8 mouse cellular contexts compared by ENCODE assay signal in the genomic region with DNA sequence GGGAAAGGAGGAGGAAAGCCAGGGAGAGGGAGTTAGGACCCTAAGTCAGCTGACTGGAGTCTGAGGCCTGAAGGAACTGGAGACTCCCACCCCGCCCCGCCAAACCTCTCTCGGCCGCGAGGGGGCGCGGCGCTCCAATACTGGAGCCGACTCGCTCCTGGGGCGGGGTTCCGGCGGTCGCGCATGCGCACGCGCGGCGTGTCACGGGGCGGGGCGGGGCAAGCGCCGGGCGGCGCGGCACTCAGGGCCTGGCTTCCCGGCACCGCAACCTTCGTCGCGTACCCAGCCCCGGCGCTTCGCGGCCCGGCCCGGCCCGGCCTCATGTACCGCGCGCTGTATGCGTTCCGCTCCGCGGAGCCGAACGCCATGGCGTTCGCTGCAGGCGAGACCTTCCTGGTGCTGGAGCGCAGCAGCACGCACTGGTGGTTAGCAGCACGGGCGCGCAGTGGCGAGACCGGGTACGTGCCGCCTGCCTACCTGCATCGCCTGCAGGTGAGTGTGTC. TPM values are rescaled to one million over a fixed set of nuclear protein-coding genes. Genes with fewer than 3 reads are reported as not detected.
DNase-seq lines count a peak whose midpoint lies in the region; ATAC-seq and TF ChIP-seq lines count a peak whose summit lies in the region.

A gene (plus strand): TSS at position 206 of the 503 bp plus-strand sequence.

- TF ChIP-seq CTCF in embryonic fibroblast, embryonic 13.5 days (IDR thresholded peaks at IDR 0.05; ENCODE audit: borderline replicate concordance, insufficient read depth, low read length) = peak; percentile 44; the same call in 1 of the 2 replicates

- 0 out of 2 replicates have a peak, but pooled peaks cover 3% of the 10 kb centered on the region for H3K4me1 ChIP-seq in embryonic fibroblast, embryonic 13.5 days (ENCODE audit: control insufficient read depth, insufficient read depth, low read length)
- peaks cover 14% of the 10 kb centered on the region for H3K4me1 ChIP-seq in limb, embryonic 13.5 days
- H3K4me1 ChIP-seq in midbrain, embryonic 15.5 days = peaks cover 18% of the 10 kb centered on the region

- TF ChIP-seq POLR2A in embryonic fibroblast, embryonic 13.5 days (IDR thresholded peaks at IDR 0.05; ENCODE audit: low read depth, low read length) = peak; percentile 71

- peaks cover 72% of the 10 kb centered on the region for H3K36me3 ChIP-seq in limb, embryonic 13.5 days
- peaks cover 48% of the 10 kb centered on the region for H3K36me3 ChIP-seq in midbrain, embryonic 15.5 days (replicated peaks)

- H3K4me2 ChIP-seq in limb, embryonic 13.5 days (replicated peaks) = peak within 1 kb of the TSS; percentile 90
- H3K4me2 ChIP-seq in midbrain, embryonic 15.5 days = peak within 1 kb of the TSS; percentile 90

- under 1% methylated on average over 57 of the region's 62 CpGs for WGBS in limb, embryonic 13.5 days
- under 1% methylated on average over 62 of the region's 62 CpGs for WGBS in midbrain, embryonic 15.5 days

- peak within 1 kb of the TSS; percentile 57 for H3K4me3 ChIP-seq in embryonic fibroblast, embryonic 13.5 days (ENCODE audit: insufficient read depth, low read length)
- H3K4me3 ChIP-seq in limb, embryonic 13.5 days = peak within 1 kb of the TSS; percentile 81
- peak within 1 kb of the TSS; percentile 72 for H3K4me3 ChIP-seq in midbrain, embryonic 15.5 days

- peak within 1 kb of the TSS; percentile 92 for H3K9ac ChIP-seq in limb, embryonic 13.5 days
- peak within 1 kb of the TSS; percentile 92 for H3K9ac ChIP-seq in midbrain, embryonic 15.5 days

- no peaks in the 10 kb centered on the region for H3K9me3 ChIP-seq in limb, embryonic 13.5 days
- H3K9me3 ChIP-seq in midbrain, embryonic 15.5 days = no peaks in the 10 kb centered on the region

- ATAC-seq in limb, embryonic 13.5 days (ENCODE audit: low FRiP score, low read depth) = peak; percentile 88
- peak; percentile 88 for ATAC-seq in midbrain, embryonic 15.5 days (replicated peaks)

- H3K27ac ChIP-seq in embryonic fibroblast, embryonic 13.5 days (ENCODE audit: insufficient read depth, low read length) = no peak within 1 kb of the TSS; the same call in 1 of the 2 replicates
- H3K27ac ChIP-seq in limb, embryonic 13.5 days = 0 out of 2 replicates have a peak within 1 kb of the TSS, but pooled peaks have one; percentile 1
- H3K27ac ChIP-seq in midbrain, embryonic 15.5 days = peak within 1 kb of the TSS; percentile 79

- H3K27me3 ChIP-seq in limb, embryonic 13.5 days = no peaks in the 10 kb centered on the region
- H3K27me3 ChIP-seq in midbrain, embryonic 15.5 days (replicated peaks) = no peaks in the 10 kb centered on the region

- DNase-seq in A20 (ENCODE audit: low read depth, low spot score) = peak; percentile 94
- DNase-seq in brain, adult 2 months (ENCODE audit: low read depth, low spot score) = peak; percentile 90
- DNase-seq in heart, adult 9 months (ENCODE audit: low spot score in 2 of 2) = peak; percentile 88 to 93
- peak; percentile 94 for DNase-seq in kidney, adult 9 months
- DNase-seq in spleen, adult 18-20 months = peak; percentile 90 to 97

RNA-seq across cellular contexts. Expression of the gene that starts here (rescaled TPM):
- polyA plus RNA-seq in embryonic fibroblast, embryonic 13.5 days (2011; ENCODE audit: insufficient read length, low read depth, missing spikeins) = 7.6 and 8.7 TPM in 2 replicates
- 17.2 and 22.5 TPM in 2 replicates for polyA plus RNA-seq in limb, embryonic 13.5 days (2015; fragmentation: Nextera tagmentation; extraction: Ambion mirVana)
- polyA plus RNA-seq in midbrain, embryonic 15.5 days (2015; fragmentation: Nextera tagmentation; extraction: Ambion mirVana) = 34.9 and 38.1 TPM in 2 replicates
